Mouse (Mus musculus) neural tube, embryonic 15.5 days (tissue): Measurements from ENCODE around the gene Nkg7. TPM values are rescaled to one million over a fixed set of nuclear protein-coding genes. Genes with fewer than 3 reads are reported as not detected.

Source experiments
- ATAC-seq: fragments of 200-750 bp; cut with Nextera tagmentation; 2 replicates; pipeline ENCODE4 v1.8.0; 2017; ENCODE audit warnings: mild to moderate bottlenecking, moderate TSS enrichment, moderate library complexity; ENCODE audit not compliant: low FRiP score
- H3K27ac ChIP-seq: fragments of 300-500 bp; sonication (generic); replicated peaks from 2 replicates; pipeline ENCODE4 v1.5.1; 2015; ENCODE audit warnings: mild to moderate bottlenecking, inconsistent platforms
- H3K27me3 ChIP-seq: fragments of 300-500 bp; sonication (generic); replicated peaks from 2 replicates; pipeline ENCODE4 v1.6.1; 2015; ENCODE audit warnings: inconsistent platforms
- H3K36me3 ChIP-seq: fragments of 300-500 bp; sonication (generic); 2 replicates; pipeline ENCODE4 v1.6.1; 2015; ENCODE audit warnings: inconsistent platforms
- H3K4me1 ChIP-seq: fragments of 300-500 bp; sonication (generic); 2 replicates; pipeline ENCODE4 v1.6.1; 2015; ENCODE audit warnings: inconsistent platforms
- H3K4me2 ChIP-seq: fragments of 300-500 bp; sonication (generic); 2 replicates; pipeline ENCODE4 v1.6.1; 2015; ENCODE audit warnings: inconsistent platforms, mild to moderate bottlenecking, moderate library complexity
- H3K4me3 ChIP-seq: fragments of 300-500 bp; sonication (generic); replicated peaks from 2 replicates; pipeline ENCODE4 v1.5.1; 2015; ENCODE audit warnings: mild to moderate bottlenecking, inconsistent platforms
- H3K9ac ChIP-seq: fragments of 300-500 bp; sonication (generic); replicated peaks from 2 replicates; pipeline ENCODE4 v1.6.1; 2015; ENCODE audit warnings: mild to moderate bottlenecking, inconsistent platforms
- H3K9me3 ChIP-seq: fragments of 300-500 bp; sonication (generic); replicated peaks from 2 replicates; pipeline ENCODE4 v1.6.1; 2016; ENCODE audit warnings: inconsistent platforms
- WGBS: fragments of 180-500 bp; shearing (Covaris S2); methylation state at CpG from one replicate; pipeline ENCODE4 v1.1.7; 2015; ENCODE audit warnings: mixed read lengths; 5-methylcytosine and 5-hydroxymethylcytosine counted together
- polyA plus RNA-seq: library from polyadenylated mRNA; unstranded; fragments of >200 nt; fragmentation: Nextera tagmentation; extraction: Ambion mirVana; gene quantifications from 2 replicates; pipeline ENCODE4 v1.2.1, GENCODE M21; 2015

Nkg7 gene
- polyA plus RNA-seq, 1 experiment from 2014 or later = not detected

GRCm38 (mm10) chr7:43427406-43427805 is 9.5 kb upstream of the Nkg7 start, which contains the start of gene Lim2:
Gene Lim2 (plus strand): TSS chr7:43427670.
- H3K27me3 ChIP-seq = no peaks in the 10 kb centered on the region
- 89% methylated on average over 8 of the region's 8 CpGs for WGBS
- no peak for ATAC-seq

GRCm38 (mm10) chr7:43429500-43429899 is 7.4 kb upstream of the Nkg7 start:
- no peak for ATAC-seq
- Histone ChIP-seq H3K4me1 (no peaks in the 10 kb centered on the region), H3K4me2 (no peak overlapping the region), H3K9me3 (no peaks in the 10 kb centered on the region), H3K27me3 (no peaks in the 10 kb centered on the region), H3K36me3 (no peaks in the 10 kb centered on the region), H3K4me3 (no peak overlapping the region), H3K27ac (no peak overlapping the region), H3K9ac (no peak overlapping the region)
- WGBS = 63% methylated on average over 4 of the region's 4 CpGs

More at GRCm38 (mm10) chr7:43427406-43427805, 9.5 kb upstream of the Nkg7 start, which contains the start of gene Lim2:
- no peaks in the 10 kb centered on the region for H3K9me3 ChIP-seq
- H3K9ac ChIP-seq = no peak within 1 kb of the TSS
- H3K4me2 ChIP-seq = no peak within 1 kb of the TSS
- peaks cover 4% of the 10 kb centered on the region; the same call in 1 of the 2 replicates for H3K4me1 ChIP-seq
- H3K27ac ChIP-seq = no peak within 1 kb of the TSS
- no peak within 1 kb of the TSS for H3K4me3 ChIP-seq
- no peaks in the 10 kb centered on the region for H3K36me3 ChIP-seq

- ATAC-seq = no peak
- no peak overlapping the region for H3K4me3 ChIP-seq
- no peaks in the 10 kb centered on the region for H3K27me3 ChIP-seq
- H3K9ac ChIP-seq = no peak overlapping the region
- no peaks in the 10 kb centered on the region for H3K9me3 ChIP-seq
- no peaks in the 10 kb centered on the region for H3K4me1 ChIP-seq
- H3K4me2 ChIP-seq = no peak overlapping the region
- H3K27ac ChIP-seq = no peak overlapping the region
- WGBS = 77% methylated on average over 4 of the region's 4 CpGs
- H3K36me3 ChIP-seq = no peaks in the 10 kb centered on the region
These were observed 4.0 kb upstream of the Nkg7 start for GRCm38 (mm10) chr7:43432891-43433290.

GRCm38 (mm10) chr7:43434676-43435075 is 2.2 kb upstream of the Nkg7 start:
- no peak overlapping the region for H3K27ac ChIP-seq
- no peak overlapping the region for H3K4me3 ChIP-seq
- no peaks in the 10 kb centered on the region for H3K4me1 ChIP-seq
- no peaks in the 10 kb centered on the region for H3K27me3 ChIP-seq
- no peaks in the 10 kb centered on the region for H3K36me3 ChIP-seq
- no peak overlapping the region for H3K9ac ChIP-seq
- no peak overlapping the region for H3K4me2 ChIP-seq
- no peak for ATAC-seq
- WGBS = 82% methylated on average over 5 of the region's 5 CpGs
- no peaks in the 10 kb centered on the region for H3K9me3 ChIP-seq

- ATAC-seq = no peak
- H3K27me3 ChIP-seq = no peaks in the 10 kb centered on the region
- H3K9me3 ChIP-seq = no peaks in the 10 kb centered on the region
- H3K4me3 ChIP-seq = no peak overlapping the region
- H3K9ac ChIP-seq = no peak overlapping the region
- H3K36me3 ChIP-seq = no peaks in the 10 kb centered on the region
- 83% methylated on average over 4 of the region's 4 CpGs for WGBS
- H3K4me2 ChIP-seq = no peak overlapping the region
- no peak overlapping the region for H3K27ac ChIP-seq
- peaks cover 14% of the 10 kb centered on the region for H3K4me1 ChIP-seq
These were observed 1.7 kb downstream of the Nkg7 start for GRCm38 (mm10) chr7:43438611-43439010.

- H3K27ac ChIP-seq = no peak within 1 kb of the TSS
- no peak within 1 kb of the TSS for H3K4me3 ChIP-seq
- ATAC-seq = no peak
- H3K4me1 ChIP-seq = peaks cover 26% of the 10 kb centered on the region
- 81% methylated on average over 6 of the region's 6 CpGs for WGBS
- no peaks in the 10 kb centered on the region for H3K36me3 ChIP-seq
- H3K9ac ChIP-seq = no peak within 1 kb of the TSS
- H3K9me3 ChIP-seq = no peaks in the 10 kb centered on the region
- H3K4me2 ChIP-seq = no peak within 1 kb of the TSS
- H3K27me3 ChIP-seq = no peaks in the 10 kb centered on the region
These were observed 3.6 kb downstream of the Nkg7 start, which contains the start of gene Cldnd2 for GRCm38 (mm10) chr7:43440482-43440881. Gene Cldnd2 (plus strand): TSS chr7:43440782.

GRCm38 (mm10) chr7:43441071-43441470 is 4.2 kb downstream of the Nkg7 start:
- Histone ChIP-seq H3K27me3 (no peaks in the 10 kb centered on the region), H3K36me3 (no peaks in the 10 kb centered on the region), H3K4me2 (no peak overlapping the region), H3K9me3 (no peaks in the 10 kb centered on the region), H3K4me1 (peaks cover 28% of the 10 kb centered on the region), H3K9ac (no peak overlapping the region), H3K4me3 (no peak overlapping the region), H3K27ac (no peak overlapping the region)
- no peak for ATAC-seq
- 85% methylated on average over 3 of the region's 3 CpGs for WGBS

GRCm38 (mm10) chr7:43442684-43443083 is 5.8 kb downstream of the Nkg7 start:
- H3K36me3 ChIP-seq = no peaks in the 10 kb centered on the region
- peaks cover 30% of the 10 kb centered on the region for H3K4me1 ChIP-seq
- H3K27ac ChIP-seq = peak overlapping the region; percentile 93
- H3K4me2 ChIP-seq = peak overlapping the region; percentile 77
- peak overlapping the region; percentile 52 for H3K4me3 ChIP-seq
- H3K27me3 ChIP-seq = no peaks in the 10 kb centered on the region
- H3K9me3 ChIP-seq = no peaks in the 10 kb centered on the region
- H3K9ac ChIP-seq = peak overlapping the region; percentile 67
- ATAC-seq = peak; percentile 3; the same call in 1 of the 2 replicates
- WGBS = 13% methylated on average over 9 of the region's 9 CpGs

- Histone ChIP-seq H3K9me3 (no peaks in the 10 kb centered on the region), H3K4me2 (peak overlapping the region; percentile 77), H3K27me3 (no peaks in the 10 kb centered on the region), H3K27ac (peak overlapping the region; percentile 93), H3K4me3 (peak overlapping the region; percentile 52), H3K9ac (peak overlapping the region; percentile 67), H3K36me3 (no peaks in the 10 kb centered on the region), H3K4me1 (peaks cover 30% of the 10 kb centered on the region)
- peak; percentile 89 for ATAC-seq
- under 1% methylated on average over 36 of the region's 36 CpGs for WGBS
These were observed 6.4 kb downstream of the Nkg7 start for GRCm38 (mm10) chr7:43443126-43443916.

- Histone ChIP-seq H3K27me3 (no peaks in the 10 kb centered on the region), H3K9ac (peak within 1 kb of the TSS; percentile 67), H3K4me1 (peaks cover 30% of the 10 kb centered on the region), H3K27ac (peak within 1 kb of the TSS; percentile 93), H3K36me3 (no peaks in the 10 kb centered on the region), H3K9me3 (no peaks in the 10 kb centered on the region), H3K4me2 (peak within 1 kb of the TSS; percentile 77), H3K4me3 (peak within 1 kb of the TSS; percentile 52)
- under 1% methylated on average over 27 of the region's 27 CpGs for whole genome bisulfite sequencing
- ATAC-seq = peak; percentile 98
These were observed 7.0 kb downstream of the Nkg7 start, which contains the start of the genes Etfb and Gm45233 for GRCm38 (mm10) chr7:43443917-43444293. Gene Etfb (plus strand): TSS chr7:43444083. Gene Gm45233 (plus strand): TSS chr7:43444128.

GRCm38 (mm10) chr7:43447801-43448200 is 10.9 kb downstream of the Nkg7 start:
- no peaks in the 10 kb centered on the region for H3K27me3 ChIP-seq
- H3K9me3 ChIP-seq = no peaks in the 10 kb centered on the region
- H3K4me3 ChIP-seq = no peak overlapping the region
- H3K9ac ChIP-seq = no peak overlapping the region
- H3K36me3 ChIP-seq = peaks cover 14% of the 10 kb centered on the region; the same call in 1 of the 2 replicates
- H3K4me2 ChIP-seq = no peak overlapping the region
- no peak for ATAC-seq
- H3K27ac ChIP-seq = no peak overlapping the region
- WGBS = 89% methylated on average over 4 of the region's 4 CpGs
- H3K4me1 ChIP-seq = peaks cover 24% of the 10 kb centered on the region

- Histone ChIP-seq H3K9ac (no peak overlapping the region), H3K27ac (no peak overlapping the region), H3K4me2 (no peak overlapping the region), H3K36me3 (peaks cover 18% of the 10 kb centered on the region; the same call in 1 of the 2 replicates), H3K9me3 (no peaks in the 10 kb centered on the region), H3K4me3 (no peak overlapping the region), H3K4me1 (peaks cover 19% of the 10 kb centered on the region), H3K27me3 (no peaks in the 10 kb centered on the region)
- ATAC-seq = no peak
- 96% methylated on average over 3 of the region's 3 CpGs for WGBS
These were observed 11.4 kb downstream of the Nkg7 start for GRCm38 (mm10) chr7:43448246-43448645.
